Mouse (Mus musculus) liver, embryonic 14.5 days (tissue): ENCODE data around the gene Intu.

Experiments used
- CTCF ChIP-seq: IDR thresholded peaks from 2 replicates; pipeline ENCODE4 v1.5.1; 2016; ENCODE audit warnings: antibody characterized with exemption, low read depth, control low read depth
- EP300 ChIP-seq: IDR thresholded peaks from 2 replicates; pipeline ENCODE4 v1.6.1; 2016; ENCODE audit warnings: antibody characterized with exemption, low read depth

- TF ChIP-seq CTCF, result no peak
- no peak for TF ChIP-seq EP300
Measured at GRCm38 (mm10) chr3:40745661-40746547, 214.8 kb downstream of the Intu start.
